In the genomic region with DNA sequence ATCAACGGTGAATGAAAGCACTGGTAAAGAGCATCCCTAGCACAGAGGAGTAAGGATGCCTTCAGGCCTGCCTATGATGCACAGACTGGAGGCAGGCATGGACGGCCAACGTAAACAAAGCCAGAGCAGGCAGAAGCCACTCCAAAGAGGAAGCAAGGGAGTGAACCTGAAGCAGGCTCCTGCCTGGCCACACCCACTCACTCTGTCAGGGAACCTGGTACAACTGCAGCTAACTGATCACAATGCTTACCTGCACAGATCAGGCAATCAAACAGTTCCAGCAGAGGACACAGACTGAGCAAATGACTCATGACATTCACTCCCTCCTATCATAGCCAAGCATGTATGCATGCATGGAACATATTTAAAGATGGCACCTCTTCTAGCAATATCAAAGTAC, we compare ENCODE assay signal across 23 mouse cellular contexts.
DNase-seq lines count a peak whose midpoint lies in the region; ATAC-seq and TF ChIP-seq lines count a peak whose summit lies in the region.
"Had no signal": no experiment of that assay in that cellular context is flagged by ENCODE, and none has a peak within 500 bp of the region (broad histone marks: within the 10 kb centered on the region; RNA-seq: fewer than 3 reads in every experiment).

No protein-coding gene starts in this region.

- H3K79me2 ChIP-seq in MEL (ENCODE audit: control insufficient read depth, insufficient read depth, low read length, poor library complexity): no peaks in the 10 kb centered on the region

- H3K36me3 ChIP-seq in MEL (ENCODE audit: control insufficient read depth in 1 of 2, insufficient read depth in 2 of 2, low read length in 2 of 2): peaks cover 0 to 15% of the 10 kb centered on the region in 2 experiments; a peak in 2 of 4 replicates
- H3K36me3 ChIP-seq in intestine, embryonic 15.5 days: no peaks in the 10 kb centered on the region
- H3K36me3 ChIP-seq in midbrain, embryonic 15.5 days (replicated peaks): no peaks in the 10 kb centered on the region
- H3K36me3 ChIP-seq: forebrain, embryonic 10.5 days; heart, embryonic 13.5 days; midbrain, embryonic 12.5 days; neural tube, embryonic 12.5 days had no signal

- H3K4me3 ChIP-seq in MEL (ENCODE audit: control insufficient read depth in 1 of 2, insufficient read depth in 1 of 2, low read depth in 2 of 2, low read length in 2 of 2): no peak overlapping the region
- H3K4me3 ChIP-seq in intestine, embryonic 15.5 days (replicated peaks): no peak overlapping the region
- no peak overlapping the region for H3K4me3 ChIP-seq in midbrain, embryonic 15.5 days
- H3K4me3 ChIP-seq: forebrain, embryonic 10.5 days; heart, adult 2 months; heart, embryonic 13.5 days; midbrain, embryonic 12.5 days; neural tube, embryonic 12.5 days had no signal

- no peak overlapping the region for H3K9ac ChIP-seq in MEL (ENCODE audit: control insufficient read depth, low read depth, low read length, poor library complexity, severe bottlenecking)
- H3K9ac ChIP-seq in intestine, embryonic 15.5 days: no peak overlapping the region
- no peak overlapping the region for H3K9ac ChIP-seq in midbrain, embryonic 15.5 days
- H3K9ac ChIP-seq: forebrain, postnatal 0 days; heart, embryonic 13.5 days; liver, embryonic 14.5 days; lung, embryonic 14.5 days; midbrain, embryonic 12.5 days; neural tube, embryonic 12.5 days had no signal

- TF ChIP-seq CTCF in MEL (IDR thresholded peaks at IDR 0.05 in 2 of 3, conservative IDR thresholded peaks at IDR 0.05 in 1 of 3; ENCODE audit: control insufficient read depth in 1 of 3, insufficient read depth in 1 of 3, low read depth in 2 of 3, low read length in 3 of 3, poor library complexity in 1 of 3, severe bottlenecking in 1 of 3): no peak

- peak; percentile 37 for DNase-seq in CD4-positive helper T cell, adult 2 months (ENCODE audit: low read depth, low spot score)
- peak; percentile 39 for DNase-seq in MEL (ENCODE audit: low read depth, low spot score)
- DNase-seq in naive thymus-derived CD4-positive, alpha-beta T cell, adult 2 months (ENCODE audit: low read depth): peak; percentile 53
- DNase-seq in right cerebral cortex, adult 18-20 months: no peak
- DNase-seq in embryo, embryonic 10 days (ENCODE audit: low spot score): no peak
- no peak for DNase-seq in urinary bladder, adult 2 months (ENCODE audit: low spot score)
- DNase-seq: adrenal gland, postnatal 14 days; cerebellum, adult 8-10 months; forebrain, postnatal 0 days; gastrocnemius, postnatal 25 days; heart, adult 2 months; heart, postnatal 14 days; kidney, postnatal 25 days; lung, embryonic 14.5 days had no signal

- peaks cover 7 to 21% of the 10 kb centered on the region in 2 experiments for H3K4me1 ChIP-seq in MEL (ENCODE audit: control insufficient read depth in 1 of 2, insufficient read depth in 2 of 2, low read length in 2 of 2)
- H3K4me1 ChIP-seq in intestine, embryonic 15.5 days (replicated peaks): no peaks in the 10 kb centered on the region
- H3K4me1 ChIP-seq in midbrain, embryonic 15.5 days: 0 out of 2 replicates have a peak, but pooled peaks cover 4% of the 10 kb centered on the region

- no peaks in the 10 kb centered on the region for H3K9me3 ChIP-seq in MEL (replicated peaks; ENCODE audit: insufficient read depth, low read length)
- H3K9me3 ChIP-seq in intestine, embryonic 15.5 days: no peaks in the 10 kb centered on the region
- H3K9me3 ChIP-seq in midbrain, embryonic 15.5 days: no peaks in the 10 kb centered on the region
- H3K9me3 ChIP-seq: forebrain, embryonic 10.5 days; heart, embryonic 13.5 days; midbrain, embryonic 12.5 days; neural tube, embryonic 12.5 days had no signal

- TF ChIP-seq EP300 in MEL (IDR thresholded peaks at IDR 0.05; ENCODE audit: low read depth in 1 of 2, low read length in 2 of 2): no peak

- TF ChIP-seq POLR2A in MEL (IDR thresholded peaks at IDR 0.05; ENCODE audit: control insufficient read depth in 1 of 2, insufficient read depth in 1 of 2, low read depth in 1 of 2, low read length in 2 of 2, poor library complexity in 1 of 2): no peak

- TF ChIP-seq RAD21 in MEL (IDR thresholded peaks at IDR 0.05; ENCODE audit: low read depth, low read length): no peak

- H3K4me2 ChIP-seq in intestine, embryonic 15.5 days (replicated peaks): no peak overlapping the region
- no peak overlapping the region for H3K4me2 ChIP-seq in midbrain, embryonic 15.5 days
- H3K4me2 ChIP-seq: heart, embryonic 13.5 days; lung, embryonic 14.5 days; midbrain, embryonic 12.5 days; neural tube, embryonic 12.5 days had no signal

- H3K27ac ChIP-seq in MEL (ENCODE audit: control insufficient read depth, low read depth, low read length): no peak overlapping the region
- H3K27ac ChIP-seq in intestine, embryonic 15.5 days: no peak overlapping the region
- H3K27ac ChIP-seq in midbrain, embryonic 15.5 days: no peak overlapping the region
- H3K27ac ChIP-seq: forebrain, embryonic 10.5 days; heart, adult 2 months; heart, embryonic 13.5 days; hindbrain, postnatal 0 days; liver, embryonic 14.5 days; macrophage; midbrain, embryonic 12.5 days; neural tube, embryonic 12.5 days had no signal

- peak; percentile 78 for ATAC-seq in intestine, embryonic 15.5 days
- no peak for ATAC-seq in midbrain, embryonic 15.5 days (replicated peaks)
- ATAC-seq: forebrain, postnatal 0 days; hindbrain, postnatal 0 days had no signal

- no peaks in the 10 kb centered on the region for H3K27me3 ChIP-seq in MEL (ENCODE audit: control insufficient read depth in 1 of 2, insufficient read depth in 2 of 2, low read length in 2 of 2)
- H3K27me3 ChIP-seq in intestine, embryonic 15.5 days (replicated peaks): no peaks in the 10 kb centered on the region
- no peaks in the 10 kb centered on the region for H3K27me3 ChIP-seq in midbrain, embryonic 15.5 days (replicated peaks)
- H3K27me3 ChIP-seq: heart, embryonic 13.5 days; neural tube, embryonic 12.5 days had no signal

- 49% methylated on average over 3 of the region's 3 CpGs for WGBS in intestine, embryonic 15.5 days
- 75% methylated on average over 3 of the region's 3 CpGs for WGBS in midbrain, embryonic 15.5 days

TF ChIP-seq in MEL, 35 proteins besides CTCF, POLR2A, EP300 and RAD21:
- TF ChIP-seq BHLHE40 (IDR thresholded peaks at IDR 0.05; ENCODE audit: borderline replicate concordance, low read depth, low read length): no peak
- no peak for TF ChIP-seq POLR2AphosphoS5 (IDR thresholded peaks at IDR 0.05; ENCODE audit: borderline replicate concordance, low read depth, low read length)
- no peak for TF ChIP-seq GATA1 (IDR thresholded peaks at IDR 0.05; ENCODE audit: low read depth, low read length)
- TF ChIP-seq SIN3A (IDR thresholded peaks at IDR 0.05; ENCODE audit: low read length): no peak
- no peak for TF ChIP-seq ZMIZ1 (IDR thresholded peaks at IDR 0.05; ENCODE audit: low read depth, low read length)
- TF ChIP-seq UBTF (IDR thresholded peaks at IDR 0.05; ENCODE audit: borderline replicate concordance, insufficient read depth, low read depth, low read length): no peak
- TF ChIP-seq TBP (IDR thresholded peaks at IDR 0.05; ENCODE audit: low read depth, low read length): no peak
- no peak for TF ChIP-seq RCOR1 (IDR thresholded peaks at IDR 0.05; ENCODE audit: low read depth, low read length)
- TF ChIP-seq CHD2 (IDR thresholded peaks at IDR 0.05; ENCODE audit: low read length): no peak
- no peak for TF ChIP-seq SMC3 (IDR thresholded peaks at IDR 0.05; ENCODE audit: low read depth, low read length)
TF ChIP-seq in MEL: peak in this region for 0.

Comparison
In these comparisons a context has a peak if more than half of its experiments do, and no peak if none do; other contexts are left out.
1. DNase-seq: peak in CD4-positive helper T cell, adult 2 months (single experiment), MEL (single experiment) and naive thymus-derived CD4-positive, alpha-beta T cell, adult 2 months (single experiment); none in right cerebral cortex, adult 18-20 months (single experiment), embryo, embryonic 10 days (single experiment) and urinary bladder, adult 2 months (single experiment).